Mouse (Mus musculus) bone marrow, adult 2 months (tissue): Measurements from ENCODE around the gene Spag9.

Experiments used
- CTCF ChIP-seq: fragments of 200-500 bp; IDR thresholded peaks from 2 replicates; pipeline ENCODE4 v1.5.1; 2011; ENCODE audit warnings: low read length, control low read depth; ENCODE audit not compliant: control insufficient read depth, insufficient read depth
- POLR2A ChIP-seq: fragments of 200-500 bp; IDR thresholded peaks from 2 replicates; pipeline ENCODE4 v1.6.1; 2011; ENCODE audit warnings: low read depth, mild to moderate bottlenecking, control low read depth, low read length, borderline replicate concordance; ENCODE audit not compliant: control insufficient read depth

DNA sequence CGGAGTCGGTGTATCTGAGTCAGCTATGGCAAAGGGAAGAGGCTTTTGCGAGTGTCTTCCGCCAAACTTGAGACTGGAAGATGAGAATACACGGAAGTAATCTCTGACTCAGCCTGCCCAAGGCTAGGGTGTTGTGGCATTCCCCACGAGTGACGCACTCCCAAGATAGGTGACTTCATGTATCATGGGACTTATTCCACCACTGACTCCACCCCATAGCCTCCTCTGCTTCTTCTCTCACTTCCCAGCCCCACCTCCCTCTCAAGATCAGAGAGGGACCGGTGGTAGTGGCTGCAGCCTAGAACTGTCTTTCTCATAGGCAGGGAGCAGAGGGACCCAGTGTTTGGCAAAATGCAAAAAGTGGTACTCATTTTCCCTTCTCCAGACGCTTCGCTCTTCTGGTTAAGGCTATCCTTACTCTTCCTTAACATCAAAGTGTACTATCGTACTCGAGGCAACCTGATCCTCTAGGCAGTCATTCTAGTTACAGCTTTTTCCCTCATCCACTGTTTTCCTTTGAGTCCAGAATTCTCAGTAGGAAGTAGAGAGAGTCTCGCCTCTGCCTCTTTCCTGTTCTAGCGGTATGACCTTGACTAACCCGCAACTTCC lies 676 bp upstream of the Spag9 start:
- TF ChIP-seq POLR2A (no peak), CTCF (no peak)
